Mouse (Mus musculus): ENCODE measurements around the gene Lmln. TPM values are rescaled to one million over a fixed set of nuclear protein-coding genes. Genes with fewer than 3 reads are reported as not detected.
"Not testable (repeated sequence)": the region's sequence is repeated elsewhere in the genome, so short reads cannot be mapped to it uniquely, and the experiment has no call there.

Lmln gene
- total RNA-seq, 2 experiments from 2014 or later, result 15.2 to 18.5 TPM

- DNase-seq (ENCODE audit: low spot score in 2 of 2), result no peak
These were observed 5.5 kb upstream of the Lmln start for GRCm38 (mm10) chr16:33056786-33057185.

- DNase-seq (ENCODE audit: low spot score in 2 of 2), result no peak
These were observed 4.3 kb upstream of the Lmln start for GRCm38 (mm10) chr16:33058033-33058432.

GRCm38 (mm10) chr16:33058656-33059055 lies 3.7 kb upstream of the Lmln start:
- not testable (repeated sequence) for DNase-seq (ENCODE audit: low spot score in 2 of 2)

- no peak for DNase-seq (ENCODE audit: low spot score in 2 of 2)
These were observed 2.9 kb upstream of the Lmln start for GRCm38 (mm10) chr16:33059471-33059870.

GRCm38 (mm10) chr16:33060926-33061325 lies 1.4 kb upstream of the Lmln start:
- no peak for DNase-seq (ENCODE audit: low spot score in 2 of 2)

GRCm38 (mm10) chr16:33061400-33061799 lies 921 bp upstream of the Lmln start:
- DNase-seq (ENCODE audit: low spot score in 2 of 2), result no peak

GRCm38 (mm10) chr16:33062682-33063131 lies 386 bp downstream of the Lmln start:
- DNase-seq (ENCODE audit: low spot score in 2 of 2), result peak; percentile 82 to 92

GRCm38 (mm10) chr16:33063267-33063666 lies 946 bp downstream of the Lmln start:
- DNase-seq (ENCODE audit: low spot score in 2 of 2), result no peak

- no peak for DNase-seq (ENCODE audit: low spot score in 2 of 2)
These were observed 2.3 kb downstream of the Lmln start for GRCm38 (mm10) chr16:33064636-33065035.

GRCm38 (mm10) chr16:33070928-33071327 lies 8.6 kb downstream of the Lmln start:
- no peak for DNase-seq (ENCODE audit: low spot score in 2 of 2)

GRCm38 (mm10) chr16:33072871-33073557 lies 10.7 kb downstream of the Lmln start:
- no peak for DNase-seq (ENCODE audit: low spot score in 2 of 2)

GRCm38 (mm10) chr16:33074967-33075366 lies 12.6 kb downstream of the Lmln start:
- no peak for DNase-seq (ENCODE audit: low spot score in 2 of 2)

- DNase-seq (ENCODE audit: low spot score in 2 of 2), result no peak
These were observed 13.8 kb downstream of the Lmln start for GRCm38 (mm10) chr16:33076078-33076477.

- DNase-seq (ENCODE audit: low spot score in 2 of 2), result no peak
These were observed 14.8 kb downstream of the Lmln start for GRCm38 (mm10) chr16:33077069-33077627.

- no peak for DNase-seq (ENCODE audit: low spot score in 2 of 2)
These were observed 17.7 kb downstream of the Lmln start for GRCm38 (mm10) chr16:33080063-33080462.

- no peak for DNase-seq (ENCODE audit: low spot score in 2 of 2)
These were observed 20.6 kb downstream of the Lmln start for GRCm38 (mm10) chr16:33082951-33083350.

GRCm38 (mm10) chr16:33083996-33084395 lies 21.7 kb downstream of the Lmln start:
- no peak for DNase-seq (ENCODE audit: low spot score in 2 of 2)

- no peak for DNase-seq (ENCODE audit: low spot score in 2 of 2)
These were observed 23.3 kb downstream of the Lmln start for GRCm38 (mm10) chr16:33085666-33086065.

- DNase-seq (ENCODE audit: low spot score in 2 of 2), result no peak
These were observed 51.4 kb downstream of the Lmln start for GRCm38 (mm10) chr16:33113726-33114125.

GRCm38 (mm10) chr16:33123373-33123772 lies 61.1 kb downstream of the Lmln start:
- DNase-seq (ENCODE audit: low spot score in 2 of 2), result no peak

GRCm38 (mm10) chr16:33123938-33124820 lies 61.9 kb downstream of the Lmln start:
- DNase-seq (ENCODE audit: low spot score in 2 of 2), result peak in 1 of 2 experiments; percentile 16

GRCm38 (mm10) chr16:33127052-33127451 lies 64.7 kb downstream of the Lmln start:
- no peak for DNase-seq (ENCODE audit: low spot score in 2 of 2)

Measured in layer of hippocampus, adult 18-20 months (tissue).